Mouse (Mus musculus): ENCODE results near the gene Ankdd1a. TPM values are rescaled to one million over a fixed set of nuclear protein-coding genes. Genes with fewer than 3 reads are reported as not detected.

Gene Ankdd1a
- total and polyA plus RNA-seq, 3 experiments, result 0.06 TPM; not detected in 2

DNA sequence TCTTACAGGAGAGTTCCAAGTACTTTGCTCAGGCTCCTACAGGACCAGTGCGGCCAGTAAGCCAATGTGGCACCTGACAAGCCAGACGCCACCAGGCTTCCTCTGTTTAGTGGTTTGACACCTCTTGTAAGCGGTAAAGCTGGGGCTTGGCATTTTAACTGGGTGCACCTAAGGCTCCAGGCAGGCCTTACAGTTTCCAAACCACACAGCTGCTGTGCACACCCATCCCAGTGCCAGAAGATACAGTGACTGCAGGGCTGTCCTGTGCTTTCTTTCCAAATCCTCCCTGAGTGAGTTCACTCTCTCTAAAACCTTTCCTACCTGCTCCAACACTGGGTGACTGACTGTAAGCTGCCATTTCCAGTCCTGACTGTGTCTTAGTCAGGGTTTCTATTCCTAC, 28.5 kb downstream of the Ankdd1a start:
- no peak for DNase-seq (ENCODE audit: low read depth, low spot score)
- no peak overlapping the region for H3K4me3 ChIP-seq (ENCODE audit: control insufficient read depth in 1 of 2, insufficient read depth in 1 of 2, low read depth in 2 of 2, low read length in 2 of 2)
- no peak for TF ChIP-seq MYB (IDR thresholded peaks at IDR 0.05; ENCODE audit: low read depth, low read length)
- TF ChIP-seq NELFE (IDR thresholded peaks at IDR 0.05; ENCODE audit: low read depth, low read length), result no peak
- TF ChIP-seq POLR2AphosphoS5 (IDR thresholded peaks at IDR 0.05; ENCODE audit: borderline replicate concordance, low read depth, low read length), result no peak
- TF ChIP-seq UBTF (IDR thresholded peaks at IDR 0.05; ENCODE audit: borderline replicate concordance, insufficient read depth, low read depth, low read length), result no peak
- TF ChIP-seq ZMIZ1 (IDR thresholded peaks at IDR 0.05; ENCODE audit: low read depth, low read length), result no peak
- no peak for TF ChIP-seq JUND (IDR thresholded peaks at IDR 0.05; ENCODE audit: low read depth, low read length)
- no peak for TF ChIP-seq GABPA (IDR thresholded peaks at IDR 0.05; ENCODE audit: low read depth, low read length)
- no peak for TF ChIP-seq KAT2A (conservative IDR thresholded peaks at IDR 0.05; ENCODE audit: low read depth, low read length)
- no peak for TF ChIP-seq MYC (IDR thresholded peaks at IDR 0.05; ENCODE audit: low read depth, low read length)
- no peak for TF ChIP-seq ZKSCAN1 (IDR thresholded peaks at IDR 0.05; ENCODE audit: low read depth, low read length)
- TF ChIP-seq ELF1 (IDR thresholded peaks at IDR 0.05; ENCODE audit: low read depth, low read length), result no peak
- no peak for TF ChIP-seq USF1 (IDR thresholded peaks at IDR 0.05; ENCODE audit: low read depth, low read length)
- TF ChIP-seq SIN3A (IDR thresholded peaks at IDR 0.05; ENCODE audit: low read length), result no peak
- TF ChIP-seq CHD2 (IDR thresholded peaks at IDR 0.05; ENCODE audit: low read length), result no peak
- no peak for TF ChIP-seq USF2 (IDR thresholded peaks at IDR 0.05; ENCODE audit: borderline replicate concordance in 1 of 2, insufficient read depth in 1 of 2, low read depth in 1 of 2, low read length in 2 of 2)
- TF ChIP-seq MXI1 (IDR thresholded peaks at IDR 0.05; ENCODE audit: low read depth, low read length), result no peak
- TF ChIP-seq CHD1 (IDR thresholded peaks at IDR 0.05; ENCODE audit: low read depth, low read length), result no peak
- TF ChIP-seq MEF2A (IDR thresholded peaks at IDR 0.05; ENCODE audit: extremely low read depth, insufficient replicate concordance, low read depth, low read length, poor library complexity, severe bottlenecking), result no peak

DNA sequence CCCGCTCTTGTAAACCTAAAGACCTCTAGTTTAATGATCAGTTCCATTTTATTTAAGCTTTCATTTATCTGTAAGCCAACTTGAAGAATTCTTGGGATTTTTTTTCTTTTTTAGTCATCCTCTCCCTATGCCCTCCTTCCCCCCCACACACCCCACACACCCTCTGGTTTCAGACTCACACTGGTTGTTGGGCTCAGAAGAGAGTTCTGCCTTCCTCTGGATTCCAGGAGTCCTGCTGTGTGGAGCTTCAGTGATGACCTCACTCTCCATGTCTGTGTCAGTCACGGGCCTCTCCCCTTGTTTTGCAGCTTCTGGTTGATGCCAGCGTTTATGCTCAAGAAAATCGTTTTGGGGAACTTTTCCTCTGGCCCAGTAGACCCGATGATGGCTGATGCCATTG, 39.9 kb downstream of the Ankdd1a start:
- no peaks in the 10 kb centered on the region; a peak in 2 of 4 replicates for H3K36me3 ChIP-seq (ENCODE audit: control insufficient read depth in 1 of 2, insufficient read depth in 2 of 2, low read length in 2 of 2)
- no peaks in the 10 kb centered on the region for H3K27me3 ChIP-seq (ENCODE audit: control insufficient read depth in 1 of 2, insufficient read depth in 2 of 2, low read length in 2 of 2)
- TF ChIP-seq MYB (IDR thresholded peaks at IDR 0.05; ENCODE audit: low read depth, low read length) (no peak), GABPA (IDR thresholded peaks at IDR 0.05; ENCODE audit: low read depth, low read length) (no peak), MYC (IDR thresholded peaks at IDR 0.05; ENCODE audit: low read depth, low read length) (no peak), MXI1 (IDR thresholded peaks at IDR 0.05; ENCODE audit: low read depth, low read length) (no peak), CHD2 (IDR thresholded peaks at IDR 0.05; ENCODE audit: low read length) (no peak), POLR2AphosphoS2 (IDR thresholded peaks at IDR 0.05; ENCODE audit: low read length) (no peak), USF2 (IDR thresholded peaks at IDR 0.05; ENCODE audit: borderline replicate concordance in 1 of 2, insufficient read depth in 1 of 2, low read depth in 1 of 2, low read length in 2 of 2) (no peak), ZNF384 (IDR thresholded peaks at IDR 0.05; ENCODE audit: low read depth, low read length) (no peak), EP300 (IDR thresholded peaks at IDR 0.05; ENCODE audit: low read depth in 1 of 2, low read length in 2 of 2) (no peak), RCOR1 (IDR thresholded peaks at IDR 0.05; ENCODE audit: low read depth, low read length) (no peak), POLR2AphosphoS5 (IDR thresholded peaks at IDR 0.05; ENCODE audit: borderline replicate concordance, low read depth, low read length) (no peak), RAD21 (IDR thresholded peaks at IDR 0.05; ENCODE audit: low read depth, low read length) (no peak), ZC3H11A (IDR thresholded peaks at IDR 0.05; ENCODE audit: low read depth, low read length) (no peak)
- H3K4me3 ChIP-seq (ENCODE audit: control insufficient read depth in 1 of 2, insufficient read depth in 1 of 2, low read depth in 2 of 2, low read length in 2 of 2), result no peak overlapping the region
- DNase-seq (ENCODE audit: low read depth, low spot score), result no peak
- no peaks in the 10 kb centered on the region for H3K4me1 ChIP-seq (ENCODE audit: control insufficient read depth in 1 of 2, insufficient read depth in 2 of 2, low read length in 2 of 2)
- no peaks in the 10 kb centered on the region for H3K79me2 ChIP-seq (ENCODE audit: control insufficient read depth, insufficient read depth, low read length, poor library complexity)
- H3K27ac ChIP-seq (ENCODE audit: control insufficient read depth, low read depth, low read length), result no peak overlapping the region
- no peaks in the 10 kb centered on the region for H3K9me3 ChIP-seq (replicated peaks; ENCODE audit: insufficient read depth, low read length)
- no peak overlapping the region for H3K9ac ChIP-seq (ENCODE audit: control insufficient read depth, low read depth, low read length, poor library complexity, severe bottlenecking)

More for the DNA sequence above, 28.5 kb downstream of the Ankdd1a start:
- Histone ChIP-seq H3K27ac (ENCODE audit: control insufficient read depth, low read depth, low read length) (no peak overlapping the region), H3K79me2 (ENCODE audit: control insufficient read depth, insufficient read depth, low read length, poor library complexity) (no peaks in the 10 kb centered on the region), H3K9ac (ENCODE audit: control insufficient read depth, low read depth, low read length, poor library complexity, severe bottlenecking) (no peak overlapping the region), H3K9me3 (replicated peaks; ENCODE audit: insufficient read depth, low read length) (no peaks in the 10 kb centered on the region), H3K27me3 (ENCODE audit: control insufficient read depth in 1 of 2, insufficient read depth in 2 of 2, low read length in 2 of 2) (no peaks in the 10 kb centered on the region), H3K36me3 (ENCODE audit: control insufficient read depth in 1 of 2, insufficient read depth in 2 of 2, low read length in 2 of 2) (no peaks in the 10 kb centered on the region; a peak in 1 of 4 replicates), H3K4me1 (ENCODE audit: control insufficient read depth in 1 of 2, insufficient read depth in 2 of 2, low read length in 2 of 2) (no peaks in the 10 kb centered on the region)

Measured in MEL (cell line).